Mouse (Mus musculus): ENCODE data around the gene Efnb2.

Efnb2 gene

DNA sequence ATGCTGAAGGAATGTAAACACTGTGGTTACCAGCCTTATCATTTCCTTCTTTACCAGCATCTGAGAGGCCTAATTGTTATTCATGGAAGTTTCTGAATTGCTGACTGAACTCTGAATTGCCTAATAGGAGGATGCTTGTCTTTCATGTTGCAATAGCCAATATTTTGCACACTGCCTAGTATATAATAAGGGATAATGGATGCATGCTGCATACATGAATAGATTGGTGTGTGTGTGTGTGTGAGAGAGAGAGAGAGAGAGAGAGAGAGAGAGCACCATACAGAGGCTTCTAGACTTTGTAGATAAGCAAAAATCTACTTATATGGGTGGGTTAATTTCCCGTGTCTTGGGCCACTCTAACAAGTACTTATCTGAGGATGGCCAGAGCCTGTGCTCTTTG is 47.2 kb downstream of the Efnb2 start:
- DNase-seq (ENCODE audit: low read depth, low spot score) = no peak

DNA sequence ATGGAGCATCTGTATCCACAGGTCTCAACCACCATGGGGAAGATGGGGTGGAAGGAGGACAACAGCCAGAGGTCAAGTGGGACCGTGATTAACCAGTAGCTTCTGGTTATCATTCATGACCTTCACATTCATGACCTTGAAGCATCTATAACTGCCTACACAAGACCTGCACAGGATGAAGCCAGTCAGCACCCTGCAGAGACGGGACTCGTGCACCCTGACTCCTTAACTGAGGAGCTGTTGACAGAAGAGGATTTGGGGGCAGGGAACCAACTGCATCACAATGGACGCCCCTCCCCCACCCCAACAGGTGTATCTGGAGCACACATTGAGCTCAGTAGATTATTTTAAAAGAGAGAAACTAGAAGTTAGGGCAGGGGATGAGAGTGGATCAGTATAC is 49.1 kb downstream of the Efnb2 start:
- no peak for DNase-seq (ENCODE audit: low read depth, low spot score)

DNA sequence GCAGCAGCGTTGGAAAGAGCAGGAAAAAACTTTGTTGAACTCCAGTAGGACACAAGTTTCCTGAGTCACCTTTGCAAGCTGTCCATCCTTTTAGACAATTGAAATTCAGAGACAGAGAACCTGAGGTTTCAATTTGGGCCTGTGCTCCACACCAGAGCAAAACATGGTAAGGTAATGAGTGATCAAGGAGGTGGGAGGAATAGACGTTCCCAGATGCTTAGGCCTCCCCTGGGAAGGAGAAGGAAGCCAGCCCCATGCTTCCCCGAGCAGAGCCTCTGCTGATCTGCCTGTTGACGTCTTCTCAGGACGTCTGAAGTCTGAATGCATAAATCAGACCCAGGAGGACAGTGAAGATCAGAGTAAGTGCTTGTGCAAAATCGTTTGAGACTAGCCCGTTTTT is 51.3 kb downstream of the Efnb2 start:
- DNase-seq (ENCODE audit: low read depth, low spot score) = no peak

DNA sequence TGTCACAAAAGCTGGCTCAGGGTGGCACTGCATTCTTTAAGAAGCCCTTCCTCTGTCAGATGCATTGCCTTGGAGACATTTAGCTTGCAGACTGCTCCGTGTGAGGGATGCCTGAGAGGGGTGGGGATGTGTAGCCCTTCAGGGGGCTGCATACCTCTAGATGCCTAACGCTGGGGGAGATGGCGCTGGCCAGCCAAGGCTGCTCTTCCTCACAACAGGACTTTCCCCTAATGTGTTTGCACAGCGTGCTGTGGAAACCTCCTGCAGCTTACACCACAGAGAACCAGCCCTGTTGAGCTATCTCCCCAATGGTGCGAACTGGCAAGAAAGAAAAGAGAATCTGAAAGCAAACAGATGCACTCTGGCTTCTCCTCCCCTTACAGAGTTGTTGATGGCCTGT is 51.9 kb downstream of the Efnb2 start:
- no peak for DNase-seq (ENCODE audit: low read depth, low spot score)

DNA sequence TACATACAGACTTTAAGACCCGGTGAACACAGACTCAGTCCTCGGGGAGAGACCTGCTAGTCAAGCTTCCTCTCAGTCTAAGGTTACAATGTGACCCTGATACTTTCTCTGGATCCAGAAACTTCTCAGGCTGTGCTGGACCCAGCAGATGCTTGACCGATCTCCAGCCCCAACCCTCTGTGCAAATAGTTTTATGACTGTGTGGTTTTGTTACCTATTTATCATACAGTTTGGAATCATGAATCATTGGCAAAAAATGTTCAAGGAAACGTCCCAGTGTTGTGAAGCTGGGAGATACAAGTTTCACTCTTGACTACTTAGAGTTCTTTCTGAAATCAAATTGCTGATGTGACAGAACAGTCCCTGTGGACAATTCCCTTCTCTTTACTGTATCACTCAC is 55.4 kb downstream of the Efnb2 start:
- DNase-seq (ENCODE audit: low read depth, low spot score) = no peak

DNA sequence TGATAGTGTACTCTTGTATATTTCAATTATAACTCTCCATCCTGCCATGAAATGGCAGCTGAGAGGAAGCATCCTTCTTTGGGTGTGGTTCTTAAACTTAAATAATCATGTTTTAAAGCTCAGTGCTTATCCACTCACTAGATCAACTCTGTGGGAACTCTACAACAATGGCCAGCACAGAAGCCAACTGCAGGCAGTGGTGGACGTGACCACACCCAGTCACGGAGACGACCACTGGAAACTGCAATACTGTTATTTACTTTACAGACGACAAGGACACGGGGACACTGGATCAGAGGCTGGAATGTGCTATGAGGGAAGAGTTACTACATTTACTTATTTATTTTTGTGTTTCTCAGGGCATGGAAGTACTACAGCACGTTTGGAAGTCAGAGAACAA is 57.2 kb downstream of the Efnb2 start:
- no peak for DNase-seq (ENCODE audit: low read depth, low spot score)

DNA sequence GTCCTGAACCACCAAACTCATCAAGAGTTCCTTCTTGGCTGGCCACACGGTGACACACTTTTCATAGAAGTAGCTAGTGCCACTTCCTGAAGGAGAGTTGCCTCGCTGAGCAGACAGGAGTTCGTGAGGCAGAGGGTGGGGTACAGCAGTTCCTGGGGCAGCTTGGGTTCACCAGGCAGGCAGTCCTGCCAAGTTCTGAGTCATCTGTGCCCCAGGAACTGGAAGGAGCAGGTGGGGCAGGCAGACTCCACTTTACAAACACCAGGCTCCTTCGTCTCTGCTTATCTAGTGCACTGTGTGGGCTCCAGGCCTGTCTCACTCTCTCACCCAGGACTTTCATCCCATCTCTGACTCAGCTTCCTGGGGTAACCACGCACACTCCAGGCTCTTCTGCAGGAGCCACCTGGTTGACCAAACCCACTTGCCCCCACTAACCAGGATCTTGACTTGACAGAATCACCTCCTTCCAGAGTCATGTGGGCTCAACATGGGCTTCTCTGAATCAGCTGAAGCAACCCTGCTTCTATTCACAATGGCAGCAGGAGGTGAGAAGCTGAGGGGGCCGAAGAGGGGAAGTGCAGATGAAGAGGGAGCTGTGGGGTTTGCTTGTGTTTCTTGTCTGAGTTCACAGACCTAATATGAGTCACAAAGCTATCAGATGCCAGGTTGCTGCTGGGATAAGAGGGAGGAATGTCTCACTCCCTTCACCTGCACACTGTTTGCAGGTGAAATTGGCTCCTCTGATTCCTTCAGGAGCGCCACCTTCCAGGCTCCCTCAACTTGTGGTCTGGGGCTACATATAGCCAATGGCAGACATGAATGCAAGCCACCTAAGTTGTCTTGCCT is 58.2 kb downstream of the Efnb2 start:
- DNase-seq (ENCODE audit: low read depth, low spot score) = no peak

DNA sequence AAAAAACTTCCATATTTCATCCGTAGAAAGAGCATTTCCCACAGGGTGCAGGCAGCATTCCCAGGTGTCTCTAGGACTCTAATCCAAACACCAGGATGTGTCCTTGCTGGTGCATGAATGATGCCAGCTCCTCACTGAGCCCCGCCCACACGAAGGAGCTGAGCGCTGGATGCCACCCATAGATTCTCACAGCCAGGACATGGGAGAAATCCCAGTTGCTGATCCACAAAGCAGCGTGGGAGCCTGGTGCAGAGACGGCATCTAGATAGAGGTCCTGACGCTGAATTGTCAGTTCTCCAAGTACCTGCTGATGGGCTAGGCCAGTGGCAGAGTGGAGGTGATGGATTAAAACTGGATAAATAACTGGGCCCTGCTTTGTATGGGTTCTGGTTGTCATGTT is 61.1 kb downstream of the Efnb2 start:
- no peak for DNase-seq (ENCODE audit: low read depth, low spot score)

DNA sequence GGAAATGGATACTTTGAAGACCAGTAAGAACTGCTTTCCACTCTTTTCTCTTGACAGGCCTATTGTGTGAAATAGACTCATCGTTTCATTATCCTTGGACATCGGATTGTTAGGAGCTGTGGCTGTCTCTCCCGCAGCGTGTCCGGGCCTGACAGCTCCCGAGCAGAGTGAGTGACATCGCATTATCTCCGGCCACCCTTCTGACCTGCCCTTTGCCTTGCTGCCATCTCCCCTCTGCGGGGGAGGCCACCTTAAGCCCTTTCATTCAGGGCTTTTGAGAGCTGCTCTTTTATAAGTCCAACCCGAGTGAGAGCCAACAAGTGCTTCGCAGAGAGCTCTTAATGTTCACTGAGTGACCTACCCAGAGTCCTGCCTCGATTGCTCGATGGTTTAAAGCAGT is 63.6 kb downstream of the Efnb2 start:
- no peak for DNase-seq (ENCODE audit: low read depth, low spot score)

DNA sequence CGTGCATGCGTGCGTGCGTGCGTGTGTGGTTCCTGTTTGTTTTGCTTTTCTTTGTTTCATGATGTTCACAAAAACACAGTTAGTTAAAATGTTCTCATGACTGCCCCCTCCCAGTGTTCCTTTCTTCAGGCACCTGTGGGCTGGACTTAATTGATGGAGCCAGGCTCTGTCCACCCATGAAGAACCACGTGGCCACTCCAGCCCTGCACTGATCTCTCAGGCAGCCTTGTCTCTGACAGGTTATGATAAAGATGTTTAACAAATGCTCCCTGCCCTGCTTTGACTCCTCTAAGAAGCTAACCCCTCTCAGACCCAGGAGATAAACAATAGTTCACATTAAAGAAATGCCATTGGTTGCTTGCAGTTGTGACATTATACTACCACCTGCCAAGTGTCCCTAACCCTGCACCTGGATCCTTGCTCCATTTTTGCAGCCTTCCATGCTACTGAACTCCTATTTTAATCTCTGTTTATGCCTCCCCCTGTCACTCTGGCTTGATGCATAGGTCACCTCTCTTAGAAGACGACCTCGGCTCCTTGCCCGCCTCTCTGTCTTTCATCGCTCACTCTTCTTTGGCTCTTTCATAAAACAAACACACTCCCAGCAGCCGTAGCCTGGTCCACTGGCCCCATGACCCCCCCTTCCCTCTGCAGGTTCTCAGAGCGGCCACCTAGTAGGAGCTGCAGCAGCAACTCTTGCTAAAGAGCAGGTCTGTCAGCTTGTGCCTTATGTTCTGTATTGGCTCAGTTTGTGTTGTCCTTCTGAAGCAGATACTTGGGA is 65.0 kb downstream of the Efnb2 start:
- DNase-seq (ENCODE audit: low read depth, low spot score) = no peak

DNA sequence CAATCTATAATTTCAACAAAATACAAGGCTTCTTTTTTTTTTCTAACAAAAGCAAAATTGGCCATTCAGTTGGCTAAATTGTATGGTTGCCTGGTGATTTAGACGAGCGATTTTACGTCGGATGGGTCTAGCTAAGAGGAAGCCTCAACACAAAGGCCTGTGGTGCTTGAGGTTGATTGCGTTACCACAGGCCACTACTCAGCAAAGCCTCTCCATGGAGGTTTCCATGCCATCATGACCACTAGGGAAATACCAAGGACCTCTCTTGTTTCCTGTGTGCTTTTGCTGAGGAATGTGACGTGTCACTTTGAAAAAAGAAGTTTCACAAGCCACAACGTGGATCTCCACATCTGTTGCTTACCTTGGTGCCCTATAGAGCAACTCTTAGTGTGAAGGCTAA is 67.2 kb downstream of the Efnb2 start:
- no peak for DNase-seq (ENCODE audit: low read depth, low spot score)

DNA sequence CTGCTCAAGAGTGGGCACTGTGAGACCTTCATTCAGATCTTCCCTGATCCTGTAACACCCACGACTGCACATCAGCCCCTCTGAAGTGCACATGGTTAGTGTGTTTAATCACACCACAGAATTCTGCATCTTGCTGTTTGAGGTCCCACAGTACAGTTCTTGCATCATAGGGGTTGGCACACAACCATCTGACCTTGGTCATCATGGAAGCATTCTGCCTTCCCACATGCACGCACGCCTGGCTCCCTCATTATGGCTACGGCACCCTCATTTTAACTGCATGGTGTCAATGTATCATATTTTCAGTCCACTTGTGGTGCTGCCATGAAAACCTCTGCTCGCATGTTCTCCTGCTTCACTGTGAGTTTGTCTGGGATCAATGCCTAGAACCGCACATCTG is 67.7 kb downstream of the Efnb2 start:
- no peak for DNase-seq (ENCODE audit: low read depth, low spot score)

DNA sequence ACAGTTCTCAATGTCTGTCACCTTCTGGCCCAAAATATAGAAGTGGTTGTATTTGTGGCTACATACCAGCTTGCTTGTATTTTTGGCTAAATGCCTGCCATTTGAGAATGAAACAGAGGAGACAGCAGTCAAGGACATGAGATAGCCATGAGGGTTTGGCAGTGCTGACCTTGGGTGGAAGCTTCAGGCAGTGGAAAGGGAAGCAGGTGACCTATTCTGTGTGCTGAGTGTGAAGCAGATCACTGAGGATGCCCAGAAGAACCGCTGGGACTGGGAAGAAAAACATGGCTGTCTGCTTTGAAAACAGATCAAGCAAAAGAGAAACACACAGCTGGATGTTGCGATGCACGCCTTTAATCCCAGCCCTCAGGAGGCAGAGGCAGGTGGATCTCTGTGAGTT is 68.7 kb downstream of the Efnb2 start:
- no peak for DNase-seq (ENCODE audit: low read depth, low spot score)

DNA sequence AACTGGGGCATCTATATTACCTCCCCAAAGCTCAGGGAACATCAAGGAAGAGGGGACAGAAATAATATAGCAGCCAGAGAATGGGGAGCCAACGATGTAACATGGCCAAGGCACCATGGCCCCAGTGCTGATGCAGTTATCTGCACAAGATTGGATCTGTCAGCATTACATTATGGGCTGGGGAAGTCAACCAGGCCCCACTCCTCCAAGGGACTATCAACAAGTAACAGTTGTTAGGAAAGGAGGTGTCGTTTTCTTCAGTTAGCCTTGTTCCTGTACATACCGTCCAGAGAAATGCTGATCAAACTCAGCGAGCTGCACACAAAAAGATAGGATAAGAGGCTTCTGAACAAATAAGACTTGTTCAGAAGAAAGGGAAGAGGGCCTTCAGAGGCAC is 77.1 kb downstream of the Efnb2 start:
- DNase-seq (ENCODE audit: low read depth, low spot score) = no peak

DNA sequence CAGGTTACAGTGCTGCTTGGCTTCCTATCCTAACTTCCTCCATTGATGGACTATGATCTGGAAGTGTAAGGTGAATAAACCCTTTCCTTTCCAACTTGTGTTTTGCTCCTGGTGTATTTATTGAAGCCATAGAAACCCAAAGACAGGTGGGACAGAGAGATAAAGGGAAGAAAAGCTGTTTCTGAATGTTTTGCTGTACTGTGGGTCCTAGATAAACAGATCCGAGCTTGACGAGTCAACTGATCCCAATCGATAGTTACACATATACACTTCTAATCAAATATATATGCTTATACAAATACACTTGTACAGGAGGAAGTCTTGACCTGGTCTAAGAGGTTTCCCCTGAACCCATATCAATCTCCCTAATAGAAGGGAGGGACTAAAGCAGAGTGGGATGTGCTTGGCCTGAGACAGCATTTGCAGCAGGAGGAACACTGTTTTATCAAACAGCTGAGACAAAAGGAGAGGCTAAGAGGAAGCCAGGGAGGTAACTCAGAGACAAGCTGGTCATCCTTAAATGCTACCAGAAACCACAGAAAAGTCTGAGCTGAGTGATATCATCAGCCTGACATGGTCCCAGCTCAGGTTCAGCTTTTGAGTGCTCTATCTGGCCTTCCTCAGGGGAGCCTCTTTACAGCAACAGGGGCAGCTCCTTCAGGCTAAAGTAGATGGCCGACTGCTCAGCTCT is 77.6 kb downstream of the Efnb2 start:
- DNase-seq (ENCODE audit: low read depth, low spot score) = no peak

DNA sequence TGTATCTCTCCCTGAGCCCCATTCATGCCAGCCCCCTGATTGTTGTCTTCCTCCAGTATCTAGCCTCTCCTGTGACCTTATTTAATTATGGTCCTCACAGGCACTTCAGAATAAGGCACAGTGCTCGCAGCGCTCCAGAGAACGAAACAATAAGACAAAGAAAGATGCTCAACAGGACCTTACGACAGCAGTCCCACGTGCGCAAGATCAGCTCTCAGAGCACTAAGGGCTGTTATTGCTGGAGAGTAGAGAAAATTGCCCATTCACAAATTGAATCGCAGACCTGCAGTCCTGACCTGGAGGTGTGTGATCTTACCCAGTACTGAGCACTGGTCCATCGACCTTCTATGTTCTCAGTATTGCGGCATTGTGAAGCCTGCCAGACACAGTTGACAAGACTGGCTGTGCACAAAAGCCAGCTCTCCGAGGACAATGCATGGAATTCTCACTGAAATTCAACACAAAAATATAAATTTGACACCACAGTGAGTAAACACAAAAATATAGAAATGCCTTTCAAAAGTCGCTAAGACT is 83.2 kb downstream of the Efnb2 start:
- DNase-seq (ENCODE audit: low read depth, low spot score) = no peak

DNA sequence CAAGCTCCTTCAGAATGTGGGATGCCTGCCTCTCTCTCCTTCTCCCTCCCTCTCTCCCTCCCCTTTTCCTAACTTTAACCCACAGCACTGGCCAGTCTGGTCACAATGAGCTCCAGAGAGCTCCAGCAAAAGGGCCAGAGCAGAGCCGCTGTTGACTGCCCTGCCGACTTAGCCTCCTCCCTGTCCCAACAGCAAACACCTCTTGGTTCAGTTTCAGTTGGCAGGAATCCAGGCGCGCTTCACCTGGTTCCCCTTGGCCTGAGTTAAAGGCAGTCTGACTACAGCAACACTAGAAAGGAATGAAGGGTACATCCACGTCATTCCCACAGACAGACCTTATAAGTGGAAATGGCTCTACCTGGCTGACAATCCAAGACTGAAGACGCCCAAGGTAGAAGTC is 84.2 kb downstream of the Efnb2 start:
- no peak for DNase-seq (ENCODE audit: low read depth, low spot score)

DNA sequence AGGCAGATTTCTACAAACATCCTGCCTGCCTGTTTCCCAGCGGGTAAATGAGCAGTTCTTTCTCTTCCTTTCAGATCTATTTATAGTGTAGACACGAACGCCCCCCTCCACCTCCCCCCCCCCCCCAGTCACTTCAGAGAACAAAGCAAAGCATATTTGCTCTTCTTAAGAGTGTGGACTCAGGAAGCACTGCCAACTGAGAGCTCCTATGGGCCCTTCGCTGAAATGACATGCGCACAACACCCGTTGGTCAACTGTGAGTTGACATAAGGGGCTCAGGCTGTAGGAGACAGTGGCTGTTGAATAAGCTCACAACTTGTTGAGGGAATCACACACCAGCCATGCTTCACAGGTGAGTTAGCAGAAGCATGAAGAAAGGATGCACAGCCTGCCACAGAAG is 84.8 kb downstream of the Efnb2 start:
- no peak for DNase-seq (ENCODE audit: low read depth, low spot score)

DNA sequence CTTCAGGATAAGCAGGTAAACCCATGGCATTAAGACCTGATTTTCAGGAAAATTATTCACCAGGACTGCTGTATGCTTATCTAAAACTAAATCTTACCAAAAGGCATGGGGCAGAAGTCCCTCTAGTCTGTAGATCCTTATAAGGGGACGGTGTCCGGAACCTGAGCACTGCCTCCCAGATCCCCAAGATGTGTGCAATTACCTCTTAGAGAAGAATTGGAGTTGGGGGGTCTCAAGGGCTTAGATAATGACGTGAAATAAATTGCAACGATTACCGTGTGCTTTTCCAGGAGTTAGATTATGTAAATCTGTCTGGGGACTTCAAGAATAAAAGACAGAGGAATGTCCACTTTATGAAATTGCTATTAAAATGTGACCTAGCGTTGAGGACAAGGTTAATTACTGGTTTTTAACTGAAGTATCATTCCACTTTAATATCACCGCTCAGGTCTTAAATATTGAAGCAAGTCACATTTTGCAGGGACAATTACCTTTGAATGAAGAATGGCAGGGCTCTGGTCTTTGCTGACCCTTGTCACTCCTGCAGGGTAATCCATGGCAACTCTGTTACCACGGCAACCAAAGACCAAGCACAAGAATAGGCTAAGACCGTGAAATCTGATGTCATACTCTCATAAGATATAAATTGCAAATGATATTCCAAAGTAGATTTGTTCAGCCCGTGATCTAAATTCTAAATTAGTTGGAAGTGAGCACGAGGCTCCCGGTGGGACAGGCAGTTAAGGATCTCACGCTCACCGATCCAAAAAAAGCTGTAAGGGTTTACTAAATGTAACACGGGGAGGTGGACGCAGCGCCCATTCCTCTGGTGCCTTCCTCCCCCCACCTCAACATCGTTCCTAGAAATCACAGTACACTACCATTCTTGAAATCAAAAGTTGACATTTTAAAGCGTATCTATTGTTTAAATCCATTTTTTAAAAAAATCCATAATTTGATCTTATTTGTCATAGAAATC is 86.2 kb downstream of the Efnb2 start:
- DNase-seq (ENCODE audit: low read depth, low spot score) = peak; percentile 5

DNA sequence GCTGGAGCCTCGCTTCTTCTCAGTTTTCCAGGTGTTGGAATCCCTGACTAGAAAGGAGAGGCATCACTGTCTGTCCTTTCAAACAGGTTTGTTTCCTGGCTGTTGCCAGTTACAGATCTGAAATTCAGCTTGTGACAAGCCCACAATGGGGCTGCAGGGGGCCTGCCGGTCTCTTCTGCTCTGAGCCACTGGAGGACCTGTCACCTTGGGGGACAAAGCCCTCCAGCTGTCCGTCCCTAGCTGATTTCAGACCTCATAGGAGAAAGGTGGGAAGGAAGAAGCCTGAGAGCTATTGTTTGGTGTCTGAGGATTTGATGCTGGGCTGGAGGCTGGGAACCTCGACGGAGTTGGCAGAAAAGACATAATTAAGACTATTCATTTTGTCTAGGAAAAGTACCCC is 88.8 kb downstream of the Efnb2 start:
- DNase-seq (ENCODE audit: low read depth, low spot score) = no peak

DNA sequence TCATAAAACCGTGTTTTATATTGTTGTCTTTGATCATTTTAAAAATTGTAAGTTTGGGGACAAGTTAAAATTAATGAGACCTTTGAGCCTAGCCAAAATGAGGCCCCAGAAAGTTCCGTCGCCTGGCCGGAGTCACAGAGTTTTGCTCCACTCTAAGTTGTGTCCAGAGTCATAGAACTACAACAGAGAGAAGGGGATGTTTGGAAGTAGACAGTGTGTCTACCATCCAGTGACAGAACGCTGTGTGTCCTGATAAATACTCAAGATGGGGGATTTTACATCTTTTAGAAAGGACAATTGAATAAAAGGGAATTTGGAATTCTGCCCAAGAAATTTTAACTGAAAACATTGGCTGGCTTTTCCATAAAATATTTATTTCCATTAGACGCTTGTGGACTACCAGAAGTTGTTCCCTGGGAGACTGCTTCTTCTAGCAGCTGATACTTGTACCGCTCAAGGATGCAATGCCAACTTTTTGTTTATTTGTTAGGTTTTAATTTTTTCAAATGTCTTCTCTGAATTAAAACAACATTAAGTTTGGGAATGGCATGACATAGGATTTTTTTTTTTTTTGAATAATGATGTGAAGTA is 89.3 kb downstream of the Efnb2 start:
- DNase-seq (ENCODE audit: low read depth, low spot score) = no peak

Measured in telencephalon, adult 2 months (tissue).